Mouse (Mus musculus) spleen, postnatal 14 days (tissue): ENCODE measurements around the gene Zc2hc1c.

ENCODE experiments used
- DNase-seq, 2 experiments: peaks; one replicate each; pipeline ENCODE4 v3.0.0; 2021 to 2022; ENCODE audit warnings: low spot score in 2 of 2

Gene Zc2hc1c

DNA sequence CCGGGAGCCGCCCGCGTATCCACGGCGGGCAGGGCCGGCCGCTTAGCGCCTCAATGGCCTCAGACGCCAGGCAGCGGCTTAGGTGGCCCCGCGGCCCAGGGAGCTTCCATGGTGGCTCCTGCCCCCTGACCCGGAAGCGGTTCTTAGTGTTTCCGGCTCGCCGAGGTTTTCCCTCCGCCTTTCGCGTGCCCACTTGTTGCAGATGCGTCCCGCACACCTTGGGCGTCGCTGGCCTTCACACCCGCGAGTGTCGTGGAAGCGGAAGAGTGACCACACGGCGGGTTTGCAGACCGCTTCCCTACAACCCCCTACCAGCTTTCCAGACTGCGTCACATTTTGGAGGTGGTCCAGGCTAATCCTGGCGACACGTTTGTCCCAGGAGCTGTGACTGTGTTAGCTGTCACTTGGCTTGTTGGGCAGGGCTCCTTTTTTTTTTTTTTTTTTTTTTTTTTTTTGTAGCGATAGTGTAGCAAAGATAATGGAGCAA, 50.9 kb downstream of the Zc2hc1c start, which contains the start of gene Nek9:
Gene Nek9 (minus strand): TSS at position 120 of the 487 bp plus-strand sequence.
- DNase-seq, result peak; percentile 83 to 90

DNA sequence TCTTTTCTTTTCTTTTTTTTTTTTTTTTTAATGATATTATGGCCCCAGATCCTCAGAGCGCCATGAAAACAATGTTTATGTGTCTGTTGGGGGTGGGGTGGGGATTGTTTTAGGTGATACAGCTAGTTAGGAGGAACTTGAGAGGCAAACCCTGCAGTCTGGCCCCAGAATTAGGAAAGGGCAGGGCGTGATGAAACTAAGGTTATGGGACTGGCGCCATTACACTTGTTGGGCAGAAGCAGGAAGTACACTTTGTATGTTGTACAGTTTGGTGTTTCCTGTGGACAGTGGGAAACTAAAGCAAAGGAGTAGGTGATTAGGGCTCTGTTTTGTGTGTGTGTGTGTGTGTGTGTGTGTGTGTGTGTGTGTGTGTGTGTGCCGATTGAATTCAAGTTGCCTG, 51.6 kb downstream of the Zc2hc1c start:
- peak in 1 of 2 experiments; percentile 19 for DNase-seq

DNA sequence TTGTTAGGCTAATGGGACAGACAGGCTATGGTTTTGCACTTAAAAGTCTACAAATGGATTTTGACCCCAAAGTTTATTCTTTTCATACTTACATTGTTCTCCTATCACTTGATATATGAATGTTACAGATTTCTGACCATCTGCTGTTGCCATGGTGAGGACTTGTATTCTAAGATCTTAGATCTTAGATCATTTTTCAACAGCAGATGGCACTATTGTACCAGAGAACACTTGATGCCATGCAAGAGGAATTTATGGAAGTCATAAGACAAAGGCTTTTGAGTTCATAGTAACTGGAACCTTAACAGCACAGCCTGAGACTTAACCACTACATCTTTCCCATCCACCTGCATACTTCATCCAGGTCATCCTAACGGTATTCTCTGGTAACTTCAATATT, 52.7 kb downstream of the Zc2hc1c start:
- DNase-seq, result no peak

DNA sequence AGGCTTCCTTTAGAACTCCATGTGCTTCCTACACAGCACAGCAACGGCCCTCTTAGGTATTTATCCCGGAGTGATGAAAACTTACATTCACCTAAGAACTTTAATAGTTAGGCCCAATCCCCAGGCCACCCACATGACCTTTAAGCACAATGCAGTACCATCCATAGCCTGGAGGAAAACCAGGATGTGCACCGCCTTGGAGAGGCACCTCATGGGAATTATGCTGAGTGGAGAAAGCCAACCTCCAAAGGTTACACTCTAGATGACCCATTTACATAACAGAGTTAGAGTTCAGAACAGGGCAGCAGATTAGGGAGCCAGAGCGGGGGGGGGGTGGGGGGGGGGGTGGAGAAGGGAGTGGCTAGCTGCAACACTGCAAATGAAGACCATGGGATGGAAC, 53.9 kb downstream of the Zc2hc1c start:
- no peak for DNase-seq

DNA sequence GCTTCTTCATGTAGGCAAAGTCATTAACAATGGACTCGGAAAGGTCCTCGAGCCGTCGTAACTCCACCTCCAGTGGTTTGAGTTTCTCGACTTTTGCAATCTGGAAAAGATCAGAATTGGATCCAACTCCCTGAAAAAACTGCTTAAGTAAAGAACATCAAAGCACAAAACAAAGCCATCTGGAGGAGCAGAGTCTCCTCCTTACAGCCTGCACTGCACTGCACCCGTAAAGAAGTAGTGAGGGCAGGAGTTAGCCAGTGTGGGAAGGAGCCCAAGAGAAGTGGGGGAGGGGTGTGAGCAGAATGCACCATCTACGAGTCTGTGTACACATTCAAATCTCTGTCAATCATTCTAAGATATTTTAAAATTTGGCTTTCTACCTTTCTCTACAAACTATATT, 55.9 kb downstream of the Zc2hc1c start:
- no peak for DNase-seq

DNA sequence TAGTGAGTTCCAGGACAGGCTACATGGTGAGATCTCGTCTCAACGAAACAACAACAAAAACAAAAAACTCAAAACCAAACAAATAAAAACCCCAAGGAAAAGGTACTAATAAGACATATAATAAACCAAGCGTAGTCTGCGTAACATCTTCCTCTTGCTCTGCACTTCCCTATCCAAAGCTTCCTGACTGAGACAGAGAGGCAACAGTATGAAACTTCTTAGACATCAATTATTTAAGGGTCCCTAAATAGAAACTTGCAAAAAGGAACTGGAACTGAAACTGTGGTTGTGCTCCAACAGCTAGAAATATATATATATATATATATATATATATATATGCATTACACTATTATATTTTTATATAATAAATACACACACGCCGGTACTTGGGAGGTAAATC, 57.2 kb downstream of the Zc2hc1c start:
- DNase-seq, result no peak

DNA sequence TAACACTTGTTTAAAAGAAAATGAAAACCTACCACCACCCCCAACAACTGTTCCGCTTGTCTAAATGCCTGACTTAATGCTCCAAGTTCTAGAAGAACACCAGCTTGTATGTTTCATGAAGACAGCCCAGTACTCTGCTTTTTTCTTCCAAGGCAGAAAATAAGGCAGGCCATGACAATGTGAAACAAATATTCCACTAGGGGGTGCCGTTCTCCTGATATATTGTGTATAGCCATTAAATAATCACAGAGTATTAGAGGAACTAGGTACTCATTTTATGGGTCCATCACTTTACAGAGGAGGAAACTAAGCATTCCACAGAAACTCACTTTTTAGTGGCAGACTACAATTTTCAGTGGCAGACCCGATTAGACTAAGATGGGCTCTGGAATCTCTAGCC, 58.0 kb downstream of the Zc2hc1c start:
- peak in 1 of 2 experiments; percentile 24 for DNase-seq

DNA sequence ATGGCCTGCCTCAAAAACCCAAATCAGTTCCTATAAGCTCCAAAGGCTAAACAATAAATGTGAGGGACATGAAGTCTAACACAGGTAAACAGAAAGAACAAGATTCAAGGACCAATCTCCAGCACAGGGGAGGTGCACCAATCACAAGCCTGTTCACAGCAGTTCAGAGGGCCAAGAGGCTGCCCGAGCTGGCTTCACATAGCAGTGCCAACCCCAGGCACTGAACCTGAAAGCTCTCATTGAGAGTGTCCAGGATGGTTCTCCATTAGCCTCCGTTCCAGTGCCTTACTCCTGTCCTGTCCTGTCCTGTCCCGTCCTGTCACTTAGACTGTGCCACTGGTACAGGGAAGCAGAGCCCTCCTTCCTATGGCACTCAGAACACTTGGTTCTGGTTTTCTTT, 58.8 kb downstream of the Zc2hc1c start:
- DNase-seq, result no peak

DNA sequence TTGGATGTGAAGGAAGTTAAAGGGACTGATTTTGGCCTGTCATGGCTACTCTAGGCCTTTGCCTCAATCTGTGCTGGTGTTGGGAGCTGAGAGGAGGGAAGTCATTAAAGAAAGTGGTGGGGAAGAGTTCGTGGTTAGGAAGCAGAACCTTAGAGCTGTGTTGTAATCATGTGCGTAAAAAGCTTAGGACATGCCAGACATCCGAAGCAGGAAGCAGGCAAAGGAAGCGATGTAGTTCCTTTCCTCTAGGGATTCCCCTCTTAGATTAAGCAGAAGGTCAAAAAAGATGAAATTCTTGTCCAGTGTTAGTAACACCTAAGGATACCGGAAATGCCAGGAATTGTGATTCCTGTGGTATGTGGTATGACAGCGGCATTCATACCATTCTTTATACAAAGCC, 59.9 kb downstream of the Zc2hc1c start:
- no peak for DNase-seq
